Mouse (Mus musculus) hindbrain, embryonic 16.5 days (tissue): Measurements from ENCODE around the gene Gm11639. TPM values are rescaled to one million over a fixed set of nuclear protein-coding genes. Genes with fewer than 3 reads are reported as not detected.
"Not testable (repeated sequence)": the region's sequence is repeated elsewhere in the genome, so short reads cannot be mapped to it uniquely, and the experiment has no call there.

Experiments used
- ATAC-seq: fragments of 200-750 bp; cut with Nextera tagmentation; 2 replicates; pipeline ENCODE4 v1.8.0; 2017; ENCODE audit warnings: moderate TSS enrichment, moderate library complexity
- H3K27ac ChIP-seq: fragments of 300-500 bp; sonication (generic); 2 replicates; pipeline ENCODE4 v1.5.1; 2014; ENCODE audit warnings: low read depth, mild to moderate bottlenecking, control low read depth, low read length, moderate library complexity
- H3K27me3 ChIP-seq: fragments of 300-500 bp; sonication (generic); replicated peaks from 2 replicates; pipeline ENCODE4 v1.6.1; 2014; ENCODE audit warnings: low read length; ENCODE audit not compliant: control insufficient read depth, insufficient read depth
- H3K36me3 ChIP-seq: fragments of 300-500 bp; sonication (generic); 2 replicates; pipeline ENCODE4 v1.6.1; 2014; ENCODE audit warnings: mild to moderate bottlenecking, low read length, moderate library complexity, mixed read lengths; ENCODE audit not compliant: control insufficient read depth, insufficient read depth
- H3K4me1 ChIP-seq: fragments of 300-500 bp; sonication (generic); 2 replicates; pipeline ENCODE4 v1.6.1; 2014; ENCODE audit warnings: low read depth, low read length; ENCODE audit not compliant: control insufficient read depth, insufficient read depth
- H3K4me2 ChIP-seq: fragments of 300-500 bp; sonication (generic); 2 replicates; pipeline ENCODE4 v1.6.1; 2014; ENCODE audit warnings: mild to moderate bottlenecking, low read length, control low read depth, moderate library complexity
- H3K4me3 ChIP-seq: fragments of 300-500 bp; sonication (generic); 2 replicates; pipeline ENCODE4 v1.5.1; 2014; ENCODE audit warnings: mild to moderate bottlenecking, low read length, control low read depth, moderate library complexity
- H3K9ac ChIP-seq: fragments of 300-500 bp; sonication (generic); 2 replicates; pipeline ENCODE4 v1.6.1; 2014; ENCODE audit warnings: low read depth, mild to moderate bottlenecking, control low read depth, low read length, moderate library complexity
- H3K9me3 ChIP-seq: fragments of 300-500 bp; sonication (generic); 2 replicates; pipeline ENCODE4 v1.6.1; 2014; ENCODE audit warnings: mild to moderate bottlenecking, low read length, moderate library complexity; ENCODE audit not compliant: control insufficient read depth
- WGBS: fragments of 180-500 bp; shearing (Covaris S2); extraction: QIAGEN DNeasy Blood & Tissue Kit; methylation state at CpG from one replicate; pipeline ENCODE4 v1.1.7; 2014; 5-methylcytosine and 5-hydroxymethylcytosine counted together
- polyA plus RNA-seq: library from polyadenylated mRNA; unstranded; fragments of >200 nt; fragmentation: Nextera tagmentation; extraction: Ambion mirVana; gene quantifications from 2 replicates; pipeline ENCODE4 v1.2.1, GENCODE M21; 2015

Gm11639 gene
- polyA plus RNA-seq, 1 experiment from 2014 or later, result 0.04 TPM

- H3K36me3 ChIP-seq, ATAC-seq, H3K4me1 ChIP-seq, H3K4me3 ChIP-seq, H3K9me3 ChIP-seq, H3K9ac ChIP-seq, H3K27ac ChIP-seq, H3K27me3 ChIP-seq: not testable (repeated sequence)
- 0 out of 2 replicates have a peak overlapping the region, but pooled peaks have one; percentile 17 for H3K4me2 ChIP-seq
- WGBS, result 78% methylated on average over 19 of the region's 22 CpGs
Measured at GRCm38 (mm10) chr11:105112448-105112847, 426.9 kb downstream of the Gm11639 start.

- Histone ChIP-seq H3K27me3 (no peaks in the 10 kb centered on the region), H3K36me3 (no peaks in the 10 kb centered on the region), H3K27ac (no peak overlapping the region), H3K4me2 (no peak overlapping the region), H3K4me1 (no peaks in the 10 kb centered on the region), H3K9me3 (no peaks in the 10 kb centered on the region), H3K9ac (no peak overlapping the region), H3K4me3 (no peak overlapping the region)
- ATAC-seq, result no peak
- WGBS, result 90% methylated on average over 7 of the region's 7 CpGs
Measured at GRCm38 (mm10) chr11:105117814-105118213, 432.3 kb downstream of the Gm11639 start.

- Histone ChIP-seq H3K36me3 (no peaks in the 10 kb centered on the region), H3K9me3 (no peaks in the 10 kb centered on the region), H3K4me1 (no peaks in the 10 kb centered on the region), H3K4me3 (no peak overlapping the region), H3K27me3 (no peaks in the 10 kb centered on the region), H3K27ac (no peak overlapping the region), H3K9ac (no peak overlapping the region), H3K4me2 (no peak overlapping the region)
- 55% methylated on average over 4 of the region's 4 CpGs for WGBS
- no peak for ATAC-seq
Measured at GRCm38 (mm10) chr11:105120551-105121061, 435.1 kb downstream of the Gm11639 start.

GRCm38 (mm10) chr11:105121792-105122191 is 436.3 kb downstream of the Gm11639 start:
- not testable (repeated sequence) for H3K9me3 ChIP-seq, H3K4me2 ChIP-seq, H3K27ac ChIP-seq, H3K36me3 ChIP-seq, H3K9ac ChIP-seq, H3K4me3 ChIP-seq, ATAC-seq, H3K27me3 ChIP-seq, H3K4me1 ChIP-seq
- WGBS, result 80% methylated on average over 5 of the region's 5 CpGs

GRCm38 (mm10) chr11:105123986-105124385 is 438.5 kb downstream of the Gm11639 start:
- no peak overlapping the region for H3K27ac ChIP-seq
- H3K9me3 ChIP-seq, result no peaks in the 10 kb centered on the region
- no peak overlapping the region for H3K9ac ChIP-seq
- 3% methylated on average over 9 of the region's 9 CpGs for WGBS
- H3K4me2 ChIP-seq, result no peak overlapping the region
- ATAC-seq, result no peak
- H3K27me3 ChIP-seq, result no peaks in the 10 kb centered on the region
- H3K36me3 ChIP-seq, result peaks cover 3% of the 10 kb centered on the region; the same call in 1 of the 2 replicates
- H3K4me3 ChIP-seq, result no peak overlapping the region
- H3K4me1 ChIP-seq, result peaks cover 9% of the 10 kb centered on the region

- 2% methylated on average over 21 of the region's 38 CpGs for WGBS
- peak; percentile 94 for ATAC-seq
Measured at GRCm38 (mm10) chr11:105125735-105126519, 440.4 kb downstream of the Gm11639 start, which contains the start of gene Mettl2. Mettl2 (plus strand) TSS chr11:105126425.

GRCm38 (mm10) chr11:105126520-105127029 is 441.1 kb downstream of the Gm11639 start:
- no peaks in the 10 kb centered on the region for H3K9me3 ChIP-seq
- no peak overlapping the region; the same call in 1 of the 2 replicates for H3K27ac ChIP-seq
- peak; percentile 41 for ATAC-seq
- H3K4me3 ChIP-seq, result peak overlapping the region; percentile 78
- no peaks in the 10 kb centered on the region for H3K27me3 ChIP-seq
- peaks cover 9% of the 10 kb centered on the region for H3K4me1 ChIP-seq
- WGBS, result under 1% methylated on average over 42 of the region's 49 CpGs
- H3K4me2 ChIP-seq, result peak overlapping the region; percentile 66
- H3K9ac ChIP-seq, result peak overlapping the region; percentile 73
- peaks cover 7% of the 10 kb centered on the region for H3K36me3 ChIP-seq

More at GRCm38 (mm10) chr11:105125735-105126519, 440.4 kb downstream of the Gm11639 start, which contains the start of gene Mettl2:
- H3K4me3 ChIP-seq, result peak within 1 kb of the TSS; percentile 78
- no peaks in the 10 kb centered on the region for H3K9me3 ChIP-seq
- H3K9ac ChIP-seq, result peak within 1 kb of the TSS; percentile 73
- H3K36me3 ChIP-seq, result peaks cover 5% of the 10 kb centered on the region; the same call in 1 of the 2 replicates
- H3K27me3 ChIP-seq, result no peaks in the 10 kb centered on the region
- peaks cover 9% of the 10 kb centered on the region for H3K4me1 ChIP-seq
- peak within 1 kb of the TSS; percentile 76 for H3K4me2 ChIP-seq
- peak within 1 kb of the TSS; percentile 85 for H3K27ac ChIP-seq

GRCm38 (mm10) chr11:105135692-105136091 is 450.2 kb downstream of the Gm11639 start:
- no peaks in the 10 kb centered on the region for H3K9me3 ChIP-seq
- no peak for ATAC-seq

GRCm38 (mm10) chr11:105137255-105137654 is 451.7 kb downstream of the Gm11639 start:
- H3K4me1 ChIP-seq, ATAC-seq, H3K27me3 ChIP-seq, H3K27ac ChIP-seq, H3K4me3 ChIP-seq, H3K9ac ChIP-seq, H3K9me3 ChIP-seq, H3K4me2 ChIP-seq: not testable (repeated sequence)
- peaks cover 58% of the 10 kb centered on the region for H3K36me3 ChIP-seq
- WGBS, result 93% methylated on average over 2 of the region's 2 CpGs

More at GRCm38 (mm10) chr11:105135692-105136091, 450.2 kb downstream of the Gm11639 start:
- Histone ChIP-seq H3K27me3 (no peaks in the 10 kb centered on the region), H3K9ac (no peak overlapping the region), H3K4me3 (no peak overlapping the region), H3K4me1 (no peaks in the 10 kb centered on the region), H3K4me2 (no peak overlapping the region), H3K27ac (no peak overlapping the region), H3K36me3 (peaks cover 62% of the 10 kb centered on the region)
- WGBS, result 95% methylated on average over 7 of the region's 7 CpGs
